Mouse (Mus musculus) 3T3-L1 (cell line): ENCODE data around the gene Sh3rf3.

Source experiments
- DNase-seq: peaks from one replicate; pipeline ENCODE4 v3.0.0-alpha.2; 2015; ENCODE audit warnings: low read depth, low spot score

Sh3rf3 gene

GRCm38 (mm10) chr10:58848536-58848935 is 35.4 kb downstream of the Sh3rf3 start:
- DNase-seq: peak; percentile 53

GRCm38 (mm10) chr10:58854548-58855198 is 41.5 kb downstream of the Sh3rf3 start:
- DNase-seq: no peak

- DNase-seq: no peak
Observed at GRCm38 (mm10) chr10:58855199-58855751, 42.1 kb downstream of the Sh3rf3 start.

- no peak for DNase-seq
Observed at GRCm38 (mm10) chr10:58855814-58856213, 42.7 kb downstream of the Sh3rf3 start.

- no peak for DNase-seq
Observed at GRCm38 (mm10) chr10:58856742-58857141, 43.6 kb downstream of the Sh3rf3 start.

DNA sequence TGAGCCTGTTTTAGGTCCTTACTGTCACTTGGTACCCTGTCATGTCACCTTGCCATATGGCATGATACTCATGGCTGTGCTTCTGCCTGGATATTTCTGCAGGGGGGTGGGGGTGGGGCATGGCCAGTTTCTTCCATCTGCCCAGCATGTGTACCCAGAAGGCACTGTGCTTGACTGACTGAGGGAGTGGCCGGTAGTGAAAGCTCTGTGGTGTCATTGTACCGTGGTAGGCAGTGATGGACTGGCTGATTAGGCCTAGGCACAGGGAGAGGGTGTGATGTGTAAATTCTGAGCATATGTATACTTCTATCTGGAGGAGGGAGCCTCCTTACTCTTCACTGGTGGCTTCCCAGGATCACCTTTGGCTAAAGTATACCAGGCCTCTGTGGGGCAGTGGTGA is 51.6 kb downstream of the Sh3rf3 start:
- no peak for DNase-seq

DNA sequence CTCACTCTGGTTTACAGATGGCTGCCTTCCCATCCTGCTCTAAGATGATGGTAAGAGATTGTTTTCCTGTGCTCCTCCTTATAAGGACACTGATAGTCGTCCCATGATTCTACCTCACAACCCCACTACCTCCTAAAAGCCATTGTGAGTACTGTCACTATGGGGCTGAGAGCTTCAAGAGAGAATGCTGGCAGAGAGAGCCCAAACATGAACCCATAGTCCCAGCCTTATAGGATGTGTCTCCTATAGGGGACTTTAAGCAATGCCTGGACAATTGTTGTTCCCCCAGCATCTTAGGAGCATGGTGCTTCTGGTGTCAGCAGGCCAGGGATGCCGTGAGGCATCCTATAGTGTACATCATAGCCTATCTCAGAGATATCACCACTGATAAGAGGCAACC is 54.4 kb downstream of the Sh3rf3 start:
- no peak for DNase-seq

DNA sequence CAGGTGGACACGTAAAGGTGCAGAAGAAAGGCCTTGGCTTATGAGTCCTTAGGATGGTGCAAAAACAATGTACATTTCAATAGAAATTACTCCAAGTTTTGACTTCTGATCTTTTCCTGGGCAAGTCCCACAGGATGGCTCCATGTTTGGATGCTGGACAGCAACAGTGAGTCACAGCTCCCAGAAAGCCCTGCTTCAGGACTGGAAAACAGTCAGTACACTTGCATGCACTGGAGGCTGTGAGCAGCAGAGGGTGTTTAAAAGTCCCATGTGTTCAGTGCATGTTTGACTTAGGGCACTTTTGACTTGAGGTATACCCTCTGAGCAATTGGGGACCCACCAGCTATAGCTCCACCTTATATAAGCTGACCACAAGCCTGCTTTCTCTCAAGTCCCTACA is 56.7 kb downstream of the Sh3rf3 start:
- DNase-seq: peak; percentile 68

- DNase-seq: no peak
Observed at GRCm38 (mm10) chr10:58871149-58871820, 58.1 kb downstream of the Sh3rf3 start.

GRCm38 (mm10) chr10:58871821-58872577 is 58.8 kb downstream of the Sh3rf3 start:
- no peak for DNase-seq

GRCm38 (mm10) chr10:58877835-58878234 is 64.7 kb downstream of the Sh3rf3 start:
- no peak for DNase-seq

DNA sequence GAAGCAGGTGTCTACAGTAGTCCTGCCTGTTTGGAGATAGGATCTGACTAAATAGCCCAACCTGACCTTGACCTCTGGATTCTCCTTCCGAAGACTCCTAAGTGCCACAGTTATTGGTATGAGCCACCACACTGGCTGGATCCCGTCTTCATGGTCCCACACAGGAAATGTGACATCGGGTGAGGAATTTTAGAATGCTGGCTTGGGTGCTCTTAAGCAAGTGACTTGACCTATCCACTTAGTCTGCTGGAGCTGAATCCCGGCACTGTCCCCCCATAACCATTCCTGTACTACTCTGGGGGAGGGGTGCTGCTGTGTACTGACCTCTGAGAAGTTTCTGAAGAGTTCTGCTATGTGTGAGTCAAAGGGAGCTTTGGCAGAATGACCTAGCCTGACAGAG is 65.5 kb downstream of the Sh3rf3 start:
- DNase-seq: no peak

GRCm38 (mm10) chr10:58882741-58883140 is 69.6 kb downstream of the Sh3rf3 start:
- DNase-seq: no peak

DNA sequence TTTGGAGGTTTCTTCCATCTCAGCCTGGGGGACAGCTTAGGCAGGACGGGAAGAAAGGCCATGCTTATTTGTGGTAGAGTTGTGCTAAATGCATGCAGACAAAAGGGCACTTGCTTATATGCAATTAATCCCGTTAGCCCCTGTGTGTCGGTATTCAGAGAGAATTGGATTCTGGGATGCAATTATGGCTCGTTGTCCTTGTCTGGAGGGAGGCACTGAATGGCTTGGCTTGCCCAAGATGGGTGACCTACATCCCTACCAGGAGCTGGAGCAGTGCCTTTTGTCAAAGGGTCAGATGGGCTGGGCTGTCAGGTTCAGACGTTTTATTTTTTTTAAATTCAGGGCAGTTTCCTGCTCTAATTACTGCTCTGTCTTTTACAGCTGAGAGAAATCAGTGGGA is 72.2 kb downstream of the Sh3rf3 start:
- no peak for DNase-seq

- no peak for DNase-seq
Observed at GRCm38 (mm10) chr10:58885816-58886215, 72.7 kb downstream of the Sh3rf3 start.

DNA sequence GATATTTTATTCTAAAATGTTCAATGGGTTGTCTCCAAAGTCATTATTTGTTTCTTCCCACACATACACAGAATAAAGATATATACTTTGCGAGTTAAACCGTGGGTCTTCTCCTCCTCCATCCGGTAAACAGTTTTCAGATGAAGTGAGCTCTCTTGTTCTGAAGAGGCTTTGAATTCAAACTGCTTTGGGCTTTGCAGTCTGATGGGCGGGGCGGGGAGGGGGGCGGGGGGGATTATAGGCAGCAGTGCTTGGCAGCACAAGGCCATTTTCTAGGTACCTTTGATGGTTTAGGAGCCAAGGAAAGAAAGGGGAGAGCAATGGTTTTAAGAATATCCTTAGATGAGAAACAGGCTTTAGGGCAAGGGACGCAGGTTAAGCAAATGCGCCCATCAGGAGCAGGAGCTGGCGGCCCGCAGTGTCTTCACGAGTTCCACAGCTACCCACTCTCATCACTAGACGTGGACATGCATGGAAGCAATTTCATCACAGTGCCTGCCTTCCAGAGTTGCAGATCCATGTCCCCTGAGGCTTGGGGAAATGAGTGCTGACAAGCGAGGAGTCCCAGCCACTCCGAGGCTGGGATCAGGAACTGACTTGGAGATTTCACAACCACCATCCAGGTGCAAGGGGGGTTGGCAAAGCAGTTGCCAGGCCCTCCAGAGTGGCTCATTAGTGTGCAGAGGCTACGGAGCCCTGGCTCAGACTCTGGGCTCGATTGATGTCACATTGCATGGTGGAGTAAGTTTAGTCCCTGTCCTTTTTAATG is 77.7 kb downstream of the Sh3rf3 start:
- DNase-seq: no peak

- DNase-seq: no peak
Observed at GRCm38 (mm10) chr10:58895431-58895830, 82.3 kb downstream of the Sh3rf3 start.

GRCm38 (mm10) chr10:58897009-58897543 is 83.9 kb downstream of the Sh3rf3 start:
- DNase-seq: no peak

DNA sequence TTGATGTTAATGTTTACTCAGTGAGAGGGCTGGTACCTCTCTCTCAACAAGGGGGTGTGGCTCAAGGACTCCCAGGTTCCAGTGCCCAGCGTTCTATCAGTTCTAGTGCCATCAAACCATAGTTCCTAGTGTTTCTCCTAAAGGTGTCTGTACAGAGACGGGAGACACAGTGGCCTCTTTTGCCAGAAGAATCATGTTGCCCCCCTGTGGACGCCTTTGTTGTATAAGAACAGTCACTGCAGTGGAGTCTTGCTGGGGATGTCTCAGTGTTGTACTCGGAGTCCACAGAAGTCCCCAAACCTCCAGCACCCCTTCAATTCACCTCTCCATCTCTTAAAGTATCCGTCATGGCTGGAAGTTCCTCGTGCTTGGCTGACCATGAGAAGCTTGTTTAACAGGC is 92.1 kb downstream of the Sh3rf3 start:
- DNase-seq: peak; percentile 47

- DNase-seq: no peak
Observed at GRCm38 (mm10) chr10:58907001-58907443, 93.9 kb downstream of the Sh3rf3 start.

DNA sequence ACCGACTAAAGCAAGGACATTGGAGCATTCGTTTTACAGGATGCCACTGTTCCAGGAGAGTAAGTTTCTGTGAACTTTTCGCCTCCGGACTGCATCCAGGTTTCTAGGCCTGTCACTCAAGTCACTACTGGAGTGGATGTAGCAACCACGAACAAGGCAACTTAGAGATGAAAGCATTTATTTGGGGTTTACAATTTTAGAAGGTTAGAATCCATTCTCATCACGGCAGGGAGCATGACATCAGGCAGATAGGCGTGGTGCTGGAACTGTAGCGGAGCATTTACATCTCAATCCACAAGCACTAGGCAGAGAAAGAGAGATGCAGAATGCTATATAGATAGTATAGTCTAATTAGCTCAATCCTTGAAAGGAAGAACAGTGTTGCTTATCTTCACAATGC is 95.3 kb downstream of the Sh3rf3 start:
- DNase-seq: no peak
